Mouse (Mus musculus): Measurements from ENCODE around the gene Sec24a. TPM values are rescaled to one million over a fixed set of nuclear protein-coding genes. Genes with fewer than 3 reads are reported as not detected.
A peak's percentile ranks its signal among the peaks of the same experiment; 100 is the strongest.
"Not testable (repeated sequence)": the region's sequence is repeated elsewhere in the genome, so short reads cannot be mapped to it uniquely, and the experiment has no call there.

Sec24a gene
- total RNA-seq, 1 experiment, result 10.9 TPM

DNA sequence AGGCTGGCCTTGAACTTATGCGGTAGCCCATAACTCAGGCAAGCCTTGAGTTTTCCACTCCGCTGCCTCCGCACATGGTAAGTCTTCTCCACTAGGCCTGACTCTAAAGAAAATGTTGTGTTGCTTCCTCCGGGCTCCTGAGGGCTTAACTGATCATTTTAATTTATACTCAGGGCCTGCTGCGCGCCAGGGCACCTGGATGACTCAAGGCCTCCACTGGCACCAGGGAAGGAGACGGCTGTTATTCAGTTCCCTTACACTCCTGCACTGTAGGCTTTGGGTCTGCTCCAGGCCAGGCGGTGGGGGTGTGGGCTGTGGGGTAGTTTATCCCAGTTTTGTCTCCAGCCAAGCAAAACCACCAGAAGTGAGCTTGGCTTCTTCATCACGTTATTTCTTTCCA, 90.1 kb downstream of the Sec24a start:
- peak overlapping the region; percentile 18; the same call in 1 of the 2 replicates for H3K9ac ChIP-seq (ENCODE audit: insufficient read depth, low read depth, low read length, poor library complexity, severe bottlenecking)
- 0 out of 2 replicates have a peak overlapping the region, but pooled peaks have one; percentile 38 for H3K27ac ChIP-seq (ENCODE audit: insufficient read depth, low read depth, low read length, poor library complexity, severe bottlenecking)
- peaks cover 6 to 13% of the 10 kb centered on the region in 2 experiments; a peak in 3 of 4 replicates for H3K4me1 ChIP-seq (ENCODE audit: control insufficient read depth in 2 of 2, insufficient read depth in 2 of 2, low read length in 2 of 2, poor library complexity in 1 of 2)
- no peak for DNase-seq (ENCODE audit: low read depth, low spot score)
- H3K4me3 ChIP-seq (ENCODE audit: insufficient read depth in 1 of 2, low read depth in 1 of 2, low read length in 2 of 2, poor library complexity in 1 of 2, severe bottlenecking in 1 of 2), result no peak overlapping the region
- H3K36me3 ChIP-seq (ENCODE audit: control insufficient read depth, insufficient read depth, low read length, poor library complexity, severe bottlenecking), result no peaks in the 10 kb centered on the region
- H3K9me3 ChIP-seq (ENCODE audit: control insufficient read depth, insufficient read depth, low read depth, low read length), result peaks cover 7% of the 10 kb centered on the region
- TF ChIP-seq ZNF384 (IDR thresholded peaks at IDR 0.05; ENCODE audit: low read depth, low read length) (no peak), MAFK (IDR thresholded peaks at IDR 0.05; ENCODE audit: insufficient read depth, low read depth, low read length) (no peak), CHD2 (IDR thresholded peaks at IDR 0.05; ENCODE audit: low read depth, low read length) (no peak), ZC3H11A (IDR thresholded peaks at IDR 0.05; ENCODE audit: borderline replicate concordance, low read depth, low read length) (no peak), HCFC1 (IDR thresholded peaks at IDR 0.05; ENCODE audit: borderline replicate concordance, insufficient read depth, low read length) (no peak)
- in situ Hi-C loops (cut with MboI; ENCODE audit: low sequenced_read_pairs in 2 of 2, unreplicated experiment in 2 of 2), result no loop called here

GRCm38 (mm10) chr11:51671376-51671775, 92.1 kb downstream of the Sec24a start:
- Histone ChIP-seq H3K36me3 (ENCODE audit: control insufficient read depth, insufficient read depth, low read length, poor library complexity, severe bottlenecking) (no peaks in the 10 kb centered on the region), H3K4me1 (ENCODE audit: control insufficient read depth in 2 of 2, insufficient read depth in 2 of 2, low read length in 2 of 2, poor library complexity in 1 of 2) (peaks cover 6 to 9% of the 10 kb centered on the region in 2 experiments; a peak in 3 of 4 replicates), H3K9ac (ENCODE audit: insufficient read depth, low read depth, low read length, poor library complexity, severe bottlenecking) (no peak overlapping the region), H3K27ac (ENCODE audit: insufficient read depth, low read depth, low read length, poor library complexity, severe bottlenecking) (no peak overlapping the region), H3K4me3 (ENCODE audit: insufficient read depth in 1 of 2, low read depth in 1 of 2, low read length in 2 of 2, poor library complexity in 1 of 2, severe bottlenecking in 1 of 2) (no peak overlapping the region), H3K9me3 (ENCODE audit: control insufficient read depth, insufficient read depth, low read depth, low read length) (peaks cover 7% of the 10 kb centered on the region)
- TF ChIP-seq HCFC1 (IDR thresholded peaks at IDR 0.05; ENCODE audit: borderline replicate concordance, insufficient read depth, low read length), result no peak
- no peak for TF ChIP-seq ZC3H11A (IDR thresholded peaks at IDR 0.05; ENCODE audit: borderline replicate concordance, low read depth, low read length)
- TF ChIP-seq ZNF384 (IDR thresholded peaks at IDR 0.05; ENCODE audit: low read depth, low read length), result no peak
- TF ChIP-seq CHD2 (IDR thresholded peaks at IDR 0.05; ENCODE audit: low read depth, low read length), result no peak
- TF ChIP-seq MAFK (IDR thresholded peaks at IDR 0.05; ENCODE audit: insufficient read depth, low read depth, low read length), result no peak
- DNase-seq (ENCODE audit: low read depth, low spot score), result no peak
- in situ Hi-C loops (cut with MboI; ENCODE audit: low sequenced_read_pairs in 2 of 2, unreplicated experiment in 2 of 2), result no loop called here

DNA sequence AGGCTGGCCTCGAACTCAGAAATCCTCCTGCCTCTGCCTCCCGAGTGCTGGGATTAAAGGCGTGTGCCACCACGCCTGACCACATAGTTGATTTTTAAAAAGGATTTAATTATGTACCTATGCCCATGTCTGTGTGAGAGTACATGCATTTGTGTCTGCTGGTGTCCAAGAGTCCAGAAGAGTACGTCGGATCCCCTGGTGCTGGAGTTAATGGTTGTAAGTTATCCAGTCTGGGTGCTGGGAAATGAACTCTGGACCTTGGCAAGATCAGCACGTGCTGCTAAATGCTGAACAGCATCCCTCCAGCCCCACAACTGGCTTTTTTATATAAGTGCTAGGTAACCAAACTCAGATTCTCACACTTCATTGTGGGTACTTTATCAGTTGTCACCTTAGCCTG, 92.6 kb downstream of the Sec24a start:
- Histone ChIP-seq H3K4me1 (ENCODE audit: control insufficient read depth in 2 of 2, insufficient read depth in 2 of 2, low read length in 2 of 2, poor library complexity in 1 of 2) (peaks cover 6 to 9% of the 10 kb centered on the region in 2 experiments; a peak in 3 of 4 replicates), H3K27ac (ENCODE audit: insufficient read depth, low read depth, low read length, poor library complexity, severe bottlenecking) (no peak overlapping the region), H3K36me3 (ENCODE audit: control insufficient read depth, insufficient read depth, low read length, poor library complexity, severe bottlenecking) (no peaks in the 10 kb centered on the region), H3K9ac (ENCODE audit: insufficient read depth, low read depth, low read length, poor library complexity, severe bottlenecking) (no peak overlapping the region), H3K9me3 (ENCODE audit: control insufficient read depth, insufficient read depth, low read depth, low read length) (peaks cover 7% of the 10 kb centered on the region), H3K4me3 (ENCODE audit: insufficient read depth in 1 of 2, low read depth in 1 of 2, low read length in 2 of 2, poor library complexity in 1 of 2, severe bottlenecking in 1 of 2) (no peak overlapping the region)
- no peak for TF ChIP-seq ZNF384 (IDR thresholded peaks at IDR 0.05; ENCODE audit: low read depth, low read length)
- no peak for TF ChIP-seq CHD2 (IDR thresholded peaks at IDR 0.05; ENCODE audit: low read depth, low read length)
- no peak for TF ChIP-seq MAFK (IDR thresholded peaks at IDR 0.05; ENCODE audit: insufficient read depth, low read depth, low read length)
- TF ChIP-seq HCFC1 (IDR thresholded peaks at IDR 0.05; ENCODE audit: borderline replicate concordance, insufficient read depth, low read length), result no peak
- TF ChIP-seq ZC3H11A (IDR thresholded peaks at IDR 0.05; ENCODE audit: borderline replicate concordance, low read depth, low read length), result no peak
- no peak for DNase-seq (ENCODE audit: low read depth, low spot score)
- in situ Hi-C loops (cut with MboI; ENCODE audit: low sequenced_read_pairs in 2 of 2, unreplicated experiment in 2 of 2), result no loop called here

DNA sequence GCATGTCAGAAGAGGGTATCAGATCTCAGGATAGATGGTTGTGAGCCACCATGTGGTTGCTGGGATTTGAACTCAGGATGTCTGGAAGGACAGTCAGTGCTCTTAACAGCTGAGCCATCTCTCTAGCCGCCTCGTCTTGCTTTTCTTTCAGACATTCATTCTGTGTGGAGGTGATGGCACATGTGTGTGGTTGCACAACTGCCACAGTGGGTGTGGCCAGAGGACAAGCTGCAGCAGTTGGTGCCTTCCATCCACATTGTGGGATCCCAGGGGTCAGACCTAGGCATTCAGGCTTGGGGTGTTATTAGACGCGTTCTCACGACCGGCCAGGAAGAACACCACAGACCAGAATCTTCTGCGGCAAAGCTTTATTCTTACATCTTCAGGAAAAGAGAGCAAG, 98.7 kb downstream of the Sec24a start:
- DNase-seq (ENCODE audit: low read depth, low spot score); in situ Hi-C loops (cut with MboI; ENCODE audit: low sequenced_read_pairs in 2 of 2, unreplicated experiment in 2 of 2); H3K9ac ChIP-seq (ENCODE audit: insufficient read depth, low read depth, low read length, poor library complexity, severe bottlenecking): not testable (repeated sequence)

DNA sequence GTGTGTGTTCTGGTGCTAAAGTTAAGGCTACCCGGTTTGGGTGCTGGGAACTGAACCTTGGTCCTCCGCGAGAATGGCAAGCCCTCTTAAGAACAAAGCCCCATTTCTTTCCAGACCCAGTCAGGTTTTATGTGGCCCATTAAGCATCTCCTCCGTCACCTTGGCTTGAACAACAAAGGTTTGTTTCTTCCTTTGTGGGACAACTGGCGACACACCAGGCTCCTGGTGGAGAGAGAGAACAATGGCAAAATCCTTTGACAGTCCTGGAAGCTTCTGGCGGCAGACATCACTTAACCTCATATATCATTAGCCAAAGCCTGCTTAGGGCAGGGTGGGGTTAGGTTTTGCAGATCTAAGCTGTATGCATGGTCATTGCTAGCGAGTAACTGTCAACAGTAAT, 100.8 kb downstream of the Sec24a start:
- Histone ChIP-seq H3K9ac (ENCODE audit: insufficient read depth, low read depth, low read length, poor library complexity, severe bottlenecking) (no peak overlapping the region), H3K36me3 (ENCODE audit: control insufficient read depth, insufficient read depth, low read length, poor library complexity, severe bottlenecking) (no peaks in the 10 kb centered on the region), H3K9me3 (ENCODE audit: control insufficient read depth, insufficient read depth, low read depth, low read length) (0 out of 2 replicates have a peak, but pooled peaks cover 2% of the 10 kb centered on the region), H3K4me3 (ENCODE audit: insufficient read depth in 1 of 2, low read depth in 1 of 2, low read length in 2 of 2, poor library complexity in 1 of 2, severe bottlenecking in 1 of 2) (no peak overlapping the region), H3K27ac (ENCODE audit: insufficient read depth, low read depth, low read length, poor library complexity, severe bottlenecking) (no peak overlapping the region), H3K4me1 (ENCODE audit: control insufficient read depth in 2 of 2, insufficient read depth in 2 of 2, low read length in 2 of 2, poor library complexity in 1 of 2) (peaks cover 0 to 12% of the 10 kb centered on the region in 2 experiments; a peak in 2 of 4 replicates)
- DNase-seq (ENCODE audit: low read depth, low spot score), result no peak
- TF ChIP-seq ZNF384 (IDR thresholded peaks at IDR 0.05; ENCODE audit: low read depth, low read length), result no peak
- TF ChIP-seq ZC3H11A (IDR thresholded peaks at IDR 0.05; ENCODE audit: borderline replicate concordance, low read depth, low read length), result no peak
- TF ChIP-seq HCFC1 (IDR thresholded peaks at IDR 0.05; ENCODE audit: borderline replicate concordance, insufficient read depth, low read length), result no peak
- TF ChIP-seq MAFK (IDR thresholded peaks at IDR 0.05; ENCODE audit: insufficient read depth, low read depth, low read length), result no peak
- TF ChIP-seq CHD2 (IDR thresholded peaks at IDR 0.05; ENCODE audit: low read depth, low read length), result no peak
- in situ Hi-C loops (cut with MboI; ENCODE audit: low sequenced_read_pairs in 2 of 2, unreplicated experiment in 2 of 2), result no loop called here

More for the DNA sequence above, 98.7 kb downstream of the Sec24a start:
- not testable (repeated sequence) for H3K9me3 ChIP-seq (ENCODE audit: control insufficient read depth, insufficient read depth, low read depth, low read length); H3K27ac ChIP-seq (ENCODE audit: insufficient read depth, low read depth, low read length, poor library complexity, severe bottlenecking); H3K4me3 ChIP-seq (ENCODE audit: insufficient read depth in 1 of 2, low read depth in 1 of 2, low read length in 2 of 2, poor library complexity in 1 of 2, severe bottlenecking in 1 of 2); H3K4me1 ChIP-seq (ENCODE audit: control insufficient read depth in 2 of 2, insufficient read depth in 2 of 2, low read length in 2 of 2, poor library complexity in 1 of 2); H3K36me3 ChIP-seq (ENCODE audit: control insufficient read depth, insufficient read depth, low read length, poor library complexity, severe bottlenecking)
